Mouse (Mus musculus) gastrocnemius, postnatal 14 days (tissue): ENCODE measurements around the gene Ccl4. TPM values are rescaled to one million over a fixed set of nuclear protein-coding genes. Genes with fewer than 3 reads are reported as not detected.
A peak's percentile ranks its signal among the peaks of the same experiment; 100 is the strongest.

Experiments used
- DNase-seq: peaks from one replicate; pipeline ENCODE4 v3.0.0; 2021; ENCODE audit warnings: mixed read lengths
- intact Hi-C: fragments of 180-260 bp; cut with DNase I; formaldehyde crosslinking; loops from one replicate; pipeline ENCODE4 v1.15.1; 2025; ENCODE audit warnings: low total_unique reads
- long read RNA-seq, 2 experiments: library from polyadenylated mRNA; stranded (forward); transcript quantifications; one replicate each; pipeline ENCODE4 v2.0.0; 2021
- total RNA-seq, 2 experiments: library from RNA; stranded (reverse); gene quantifications; 2 replicates each; pipeline ENCODE4 v1.2.3; 2021

Gene Ccl4
- total RNA-seq: not detected
- long read RNA-seq, experiment 1: 0 reads
- long read RNA-seq, experiment 2: 0 reads

DNA sequence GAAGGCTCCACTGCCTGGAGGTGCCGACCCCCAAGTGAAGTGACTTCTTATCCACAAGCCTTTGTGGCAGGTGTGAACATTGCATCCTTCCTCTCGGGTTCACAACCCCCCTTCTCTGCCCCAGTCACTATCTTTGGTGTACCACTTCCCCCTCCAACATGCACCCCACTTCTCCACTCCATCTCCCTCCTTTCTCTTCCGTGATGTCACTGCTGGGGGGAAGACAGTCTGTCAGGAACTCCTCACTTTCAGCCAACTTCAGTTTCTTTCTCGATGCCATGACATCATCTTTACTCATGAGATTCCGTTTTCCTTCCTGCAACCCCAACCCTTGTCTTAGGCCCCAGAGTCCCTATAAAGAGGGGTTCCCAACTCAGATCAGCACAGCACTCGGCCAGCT lies at the start of gene Ccl4:
Gene Ccl4 (plus strand): TSS at position 381 of the 400 bp plus-strand sequence.
- intact Hi-C loops: no loop called here
- no peak for DNase-seq

DNA sequence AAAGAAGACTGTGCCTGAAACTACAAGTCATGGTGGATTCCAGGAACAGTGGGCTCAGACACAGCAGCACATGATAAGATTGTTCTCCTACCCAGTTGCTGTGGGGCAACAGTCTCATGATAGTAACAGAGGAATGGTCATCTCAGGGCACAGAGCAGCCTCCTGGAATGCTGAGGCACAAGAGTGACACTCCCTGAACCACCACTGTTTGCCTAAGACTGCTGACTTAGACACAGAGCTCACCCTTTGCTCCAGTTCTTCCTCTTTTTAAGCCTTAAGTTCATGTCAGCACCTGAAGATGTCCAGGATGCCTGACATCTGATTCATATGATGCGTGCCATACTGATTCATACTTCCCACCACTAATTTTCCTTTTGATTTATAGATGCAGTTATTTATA lies 45.8 kb upstream of the Ccl4 start:
- intact Hi-C loops: no loop called here
- DNase-seq: no peak

DNA sequence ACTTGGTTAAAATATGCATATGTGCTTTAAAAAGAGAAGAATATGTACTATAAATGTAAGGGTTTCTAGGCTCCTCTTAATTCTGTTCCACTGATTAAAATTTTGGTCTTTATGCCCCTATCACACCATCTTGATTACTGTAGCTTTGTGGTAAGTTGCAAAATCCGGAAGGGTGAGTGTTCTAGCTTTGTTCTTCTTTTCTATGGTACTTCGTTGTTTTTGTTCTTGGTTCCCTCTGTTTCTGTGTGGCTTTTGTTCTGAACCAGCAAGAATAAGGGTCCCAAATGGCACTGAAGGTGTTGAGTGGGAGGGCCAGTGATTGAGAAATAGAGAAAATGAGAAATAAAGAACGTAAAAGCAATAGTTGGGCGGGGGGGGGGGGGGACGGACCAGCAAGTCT lies 44.1 kb upstream of the Ccl4 start:
- intact Hi-C loops: no loop called here
- no peak for DNase-seq

DNA sequence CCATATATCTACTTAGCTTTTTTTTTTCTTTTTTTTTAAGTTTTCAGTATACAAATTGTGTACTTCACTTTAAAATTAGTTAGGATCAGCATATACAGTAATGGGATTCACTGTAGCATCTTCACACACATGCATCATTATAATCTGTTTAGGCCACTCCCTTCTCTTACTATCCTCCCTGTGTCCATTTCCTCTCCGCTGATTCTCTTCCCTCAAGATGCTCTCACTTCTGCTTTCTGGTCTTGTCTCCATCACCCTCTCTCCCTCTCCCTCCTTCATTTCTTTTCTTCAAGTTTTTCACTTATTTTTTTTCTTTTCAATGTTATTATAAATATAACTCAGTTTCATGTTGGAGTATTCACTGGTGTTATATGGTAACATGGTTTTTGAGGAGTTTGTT lies 43.3 kb upstream of the Ccl4 start:
- intact Hi-C loops: no loop called here
- DNase-seq: no peak

DNA sequence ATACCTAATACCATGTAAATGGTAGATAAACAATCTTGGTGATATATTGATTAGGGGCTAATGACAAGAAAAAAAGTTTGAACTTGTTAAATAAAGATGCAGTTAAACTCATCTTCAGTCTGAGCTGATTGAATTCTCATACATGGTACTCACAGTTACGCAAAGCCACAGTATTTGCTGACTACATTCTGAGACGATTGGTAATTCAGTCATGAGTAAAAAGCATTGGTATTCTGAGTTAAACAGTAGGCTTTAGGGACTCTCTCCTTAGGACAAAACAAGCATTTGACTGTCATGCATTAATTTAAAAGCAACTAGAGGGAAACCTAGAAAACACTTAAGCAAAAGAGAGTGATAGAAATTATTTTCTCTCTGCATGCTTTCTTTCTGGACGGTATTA lies 38.8 kb upstream of the Ccl4 start:
- intact Hi-C loops: no loop called here

DNA sequence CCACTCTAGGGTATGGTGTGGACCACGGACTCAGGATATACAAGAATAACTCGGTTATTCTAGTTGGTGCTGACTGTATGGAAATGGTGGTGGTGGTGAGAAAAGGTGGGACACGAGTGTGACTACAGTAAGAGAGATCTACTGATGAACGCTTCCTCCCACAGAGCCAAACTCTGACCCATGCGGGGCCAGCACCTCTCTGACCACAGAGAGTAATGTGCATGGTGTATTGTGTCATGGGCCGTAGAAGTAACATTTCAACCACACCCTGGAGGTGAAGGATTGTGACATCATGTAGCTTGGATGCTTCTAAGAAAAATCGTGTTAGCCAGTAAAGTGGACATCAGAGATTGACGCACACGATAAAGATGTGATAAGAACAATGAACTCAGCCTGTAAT lies 33.6 kb upstream of the Ccl4 start:
- DNase-seq: no peak
- intact Hi-C loops: no loop called here

More for the DNA sequence above, 38.8 kb upstream of the Ccl4 start:
- no peak for DNase-seq

DNA sequence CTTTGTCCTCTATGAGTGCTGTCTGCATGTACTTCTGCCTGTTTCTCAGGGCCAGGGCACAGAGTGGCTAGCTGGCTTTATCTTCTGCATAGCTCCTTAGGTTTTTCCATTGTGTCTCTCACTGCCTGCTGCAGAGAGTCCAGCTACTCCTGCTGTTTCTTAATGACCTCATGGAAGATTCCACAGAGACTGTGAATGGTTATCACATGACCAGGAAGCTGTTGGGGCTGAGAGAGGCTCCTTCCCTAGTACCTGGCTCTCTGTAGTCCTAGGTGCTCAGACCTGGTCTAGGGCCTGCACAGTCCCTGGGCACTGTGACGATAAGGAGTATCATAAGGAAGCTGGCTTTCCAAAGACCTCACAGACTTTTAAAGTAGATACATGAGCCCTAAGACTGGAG lies 31.8 kb upstream of the Ccl4 start:
- DNase-seq: no peak
- intact Hi-C loops: no loop called here

DNA sequence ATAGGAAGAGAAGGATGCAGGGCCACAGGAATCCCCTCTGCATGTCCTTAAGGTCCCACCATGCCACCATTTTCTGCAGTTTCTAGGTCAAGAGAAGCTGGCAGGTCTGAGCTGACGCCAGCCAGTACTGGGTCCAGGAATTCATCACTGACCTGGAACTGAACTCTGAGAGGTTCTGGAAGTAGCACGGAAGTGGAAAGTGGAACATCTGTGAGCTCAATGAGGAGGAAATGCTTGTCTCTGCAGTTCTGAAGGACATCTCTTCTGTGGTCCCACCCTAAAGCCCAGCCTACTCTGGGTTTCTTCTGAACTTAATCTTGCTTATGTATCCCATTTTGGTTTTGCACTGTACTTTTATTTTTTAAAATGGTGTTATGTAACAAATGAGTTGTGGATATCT lies 31.3 kb upstream of the Ccl4 start:
- DNase-seq: no peak
- intact Hi-C loops: no loop called here

DNA sequence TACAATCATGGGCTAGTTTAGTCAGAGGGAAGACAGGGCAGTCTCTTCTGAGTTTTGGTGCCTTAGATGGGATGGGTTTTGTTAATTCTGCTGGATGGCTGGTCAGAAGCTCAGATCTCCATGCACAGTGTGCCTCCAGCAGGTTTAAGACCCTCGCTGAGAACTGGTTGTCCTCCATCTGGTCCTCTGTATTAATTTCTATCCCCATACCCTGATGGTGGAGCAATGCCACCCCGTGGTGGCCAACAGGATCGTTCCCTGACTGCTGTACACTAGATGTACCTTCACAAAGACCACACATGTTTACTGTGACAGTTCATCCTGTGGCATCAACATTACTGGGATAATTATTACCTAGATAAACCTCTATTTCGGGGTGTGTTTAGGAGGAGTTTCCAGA lies 29.6 kb upstream of the Ccl4 start:
- intact Hi-C loops: no loop called here
- peak; percentile 15 for DNase-seq

DNA sequence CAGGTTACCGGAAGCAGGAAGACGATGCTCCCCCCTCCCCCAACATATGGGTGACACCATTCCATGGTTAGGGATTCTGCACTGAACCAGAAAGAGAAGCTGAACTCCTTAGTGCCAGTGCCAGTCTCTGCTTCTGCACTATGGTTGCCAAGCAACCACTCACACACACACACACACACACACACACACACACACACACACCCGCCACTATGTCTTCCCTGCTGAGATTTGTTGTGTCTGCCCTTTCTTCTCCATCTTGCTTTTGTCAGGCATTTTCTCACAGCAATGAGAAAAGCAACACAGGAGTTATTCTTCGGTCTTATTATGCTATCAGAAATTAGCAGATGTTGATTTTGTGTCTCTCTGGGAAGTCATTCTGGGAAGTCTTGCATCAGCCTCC lies 28.0 kb upstream of the Ccl4 start:
- DNase-seq: no peak
- intact Hi-C loops: no loop called here

DNA sequence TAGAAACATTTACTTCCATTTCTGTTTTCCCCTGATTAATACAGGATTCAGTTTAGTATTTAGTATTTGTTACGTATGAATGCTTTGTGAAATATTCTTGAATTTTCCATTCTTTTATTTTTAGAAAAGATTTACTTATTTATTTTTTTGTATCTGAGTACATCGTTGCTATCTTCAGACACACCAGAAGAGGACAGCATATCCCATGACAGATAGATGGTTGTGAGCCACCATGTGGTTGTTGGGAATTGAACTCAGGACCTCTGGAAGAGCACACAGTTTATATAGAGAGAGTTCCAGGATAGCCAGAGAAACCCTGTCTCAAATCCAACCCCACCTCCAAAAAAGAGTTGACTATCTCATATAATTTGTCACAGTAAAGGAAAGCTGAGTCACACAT lies 27.5 kb upstream of the Ccl4 start:
- intact Hi-C loops: no loop called here

DNA sequence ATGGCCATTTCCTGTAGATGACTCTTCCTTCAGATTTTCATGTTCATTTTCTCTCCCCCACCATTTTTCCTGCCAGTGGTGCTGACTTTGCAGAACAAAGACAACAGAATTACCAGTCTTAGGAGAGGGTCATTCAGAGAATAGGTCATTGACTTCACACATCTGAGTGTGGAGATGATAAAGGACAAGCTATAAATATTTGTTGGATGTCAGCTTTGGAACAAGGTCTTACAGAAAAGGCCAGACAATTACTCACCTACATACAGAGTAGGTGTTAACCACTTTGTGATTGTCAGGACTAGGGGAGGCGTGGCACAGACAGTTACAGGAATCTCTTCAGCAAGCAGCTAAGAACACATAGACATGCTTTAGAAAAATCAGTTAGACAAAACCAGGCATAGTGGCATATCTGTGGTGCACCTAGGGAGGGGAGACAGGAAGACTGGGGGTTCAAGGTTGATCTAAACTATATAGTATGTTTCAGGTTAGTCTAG lies 25.6 kb upstream of the Ccl4 start:
- no peak for DNase-seq
- intact Hi-C loops: no loop called here

More for the DNA sequence above, 27.5 kb upstream of the Ccl4 start:
- no peak for DNase-seq

DNA sequence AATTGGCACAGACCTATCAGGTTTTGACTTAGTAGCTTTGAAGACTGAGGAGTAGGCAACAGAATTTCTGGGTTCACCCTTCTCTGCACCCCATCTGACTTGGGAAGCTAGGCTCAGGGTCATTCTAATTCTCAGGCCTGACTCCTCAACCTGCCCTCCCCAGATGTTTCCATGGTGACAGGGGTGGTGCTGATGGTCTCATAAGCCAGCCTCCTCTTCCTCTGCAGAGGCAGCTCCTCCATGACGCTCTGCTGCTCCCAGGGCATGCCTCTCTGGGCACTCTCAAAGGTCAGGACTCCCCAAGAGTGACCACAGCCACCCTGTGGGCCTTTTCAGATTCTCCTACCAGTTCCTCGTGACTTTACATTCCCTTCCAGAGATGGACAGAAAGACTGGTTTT lies 23.4 kb upstream of the Ccl4 start:
- no peak for DNase-seq
- intact Hi-C loops: no loop called here

DNA sequence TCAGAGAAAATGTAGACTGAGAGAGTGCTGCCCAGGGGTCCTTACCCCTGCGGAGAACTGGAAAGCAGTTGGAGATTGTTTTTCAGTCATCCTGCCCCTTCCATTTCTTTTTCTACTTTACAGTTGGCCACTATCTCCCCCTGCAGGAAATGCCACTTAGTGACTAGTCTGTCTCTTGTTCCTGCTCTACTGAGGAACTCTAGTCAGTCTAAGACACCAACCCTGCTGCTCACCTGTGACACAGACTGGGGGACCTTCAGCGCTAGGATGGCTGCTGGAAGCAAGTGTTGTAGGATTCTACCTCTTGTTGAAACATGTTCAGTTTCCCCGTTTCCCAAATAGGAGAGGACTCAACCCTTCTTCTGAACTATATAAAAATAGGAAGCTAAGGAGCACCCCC lies 22.9 kb upstream of the Ccl4 start:
- intact Hi-C loops: no loop called here
- DNase-seq: no peak

DNA sequence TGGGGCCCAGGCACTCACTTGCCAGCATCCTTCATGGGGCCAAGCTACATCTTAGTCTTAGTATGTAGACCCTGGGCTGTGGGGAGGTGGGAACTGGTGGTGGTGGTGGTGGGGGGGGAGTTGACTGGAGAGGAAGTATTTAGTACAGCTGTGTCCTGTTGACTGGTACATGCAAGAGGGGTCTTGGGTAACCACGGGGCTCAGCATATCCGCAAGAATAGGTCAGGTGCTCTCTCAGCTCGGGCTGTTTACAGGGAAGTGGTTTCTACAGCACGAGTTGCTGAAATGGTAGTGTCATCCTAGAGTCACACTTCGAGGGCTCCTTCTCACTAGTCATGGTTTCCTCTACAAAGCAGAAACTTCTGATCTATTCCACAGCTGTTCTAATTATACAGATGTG lies 22.2 kb upstream of the Ccl4 start:
- intact Hi-C loops: no loop called here
- DNase-seq: no peak

DNA sequence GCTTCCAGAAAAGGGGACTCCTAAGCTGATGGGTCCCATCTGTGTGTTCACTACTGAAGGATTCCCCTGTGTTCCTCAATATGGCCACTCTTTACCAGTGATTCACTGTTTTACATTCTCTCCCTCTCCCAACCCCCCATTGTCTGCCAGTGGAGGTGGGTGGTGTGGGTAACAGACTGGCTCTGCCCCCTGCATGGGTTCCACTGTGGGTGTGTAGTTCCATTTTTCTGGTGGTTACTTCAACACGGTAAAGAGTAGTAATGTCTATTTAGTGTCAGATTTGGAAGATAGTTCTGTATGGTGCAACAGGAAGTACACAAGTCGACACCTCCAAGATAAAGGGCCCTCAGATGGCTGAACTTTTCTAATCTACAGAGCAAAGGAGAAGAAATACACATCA lies 21.2 kb upstream of the Ccl4 start:
- no peak for DNase-seq
- intact Hi-C loops: no loop called here

DNA sequence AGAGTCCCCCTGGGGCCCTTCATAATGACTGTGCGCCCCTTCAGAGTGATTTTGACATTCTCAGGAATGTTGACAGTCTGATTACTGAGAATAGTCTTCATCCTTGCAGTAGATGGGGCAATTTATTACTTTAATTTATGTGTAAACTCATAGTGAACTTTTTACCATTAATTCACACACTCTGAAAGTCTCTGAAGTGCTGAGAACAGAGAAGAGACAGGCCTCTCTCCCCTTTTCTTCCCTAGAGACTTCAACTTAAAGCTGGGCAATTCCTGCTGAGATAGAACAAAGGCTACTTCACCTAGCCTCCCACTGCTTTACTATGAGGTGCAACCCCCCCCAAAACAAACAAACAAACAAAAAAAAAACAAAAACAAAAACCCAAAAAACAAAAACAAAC lies 16.9 kb upstream of the Ccl4 start, which contains the start of gene Rpl9-ps1:
Gene Rpl9-ps1 (minus strand): TSS at position 101 of the 400 bp plus-strand sequence.
- intact Hi-C loops: no loop called here
- no peak for DNase-seq

DNA sequence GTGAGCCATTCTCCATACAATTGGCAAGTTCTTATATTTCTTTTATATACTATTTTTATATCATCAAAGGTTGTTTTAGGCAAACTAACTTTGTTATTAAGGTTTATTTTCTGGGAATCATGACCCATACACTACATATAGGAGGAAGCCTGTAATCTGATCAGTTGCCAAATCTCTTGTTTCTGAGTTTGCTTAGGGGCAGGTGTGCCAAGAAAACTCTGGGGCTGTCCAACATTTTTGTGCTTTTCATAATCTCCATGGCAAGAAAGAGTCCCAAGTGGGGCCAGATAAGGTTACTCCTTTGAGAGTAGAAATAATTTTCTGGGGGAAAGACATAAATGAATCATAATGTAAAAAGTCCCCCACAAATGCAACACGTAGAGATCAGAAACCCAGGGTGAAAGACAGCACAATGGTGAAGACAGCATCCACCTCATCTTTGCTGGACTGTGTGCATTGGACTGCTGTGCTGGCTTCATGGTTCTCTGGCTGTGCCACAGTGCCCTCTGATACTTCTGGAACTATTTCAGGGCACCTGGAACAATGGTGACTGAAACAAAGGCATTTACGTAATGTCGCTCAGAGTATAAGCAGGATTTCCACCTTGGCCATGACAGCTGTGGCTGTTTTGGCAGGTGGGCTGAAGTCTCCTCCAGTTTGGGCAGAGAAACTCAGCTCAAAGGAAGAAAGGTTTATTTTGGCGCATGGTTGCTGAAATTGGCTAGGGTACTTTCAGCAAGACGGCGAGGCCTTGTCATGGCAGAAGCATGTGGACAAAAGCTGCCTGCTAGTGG lies 15.8 kb upstream of the Ccl4 start:
- no peak for DNase-seq
- intact Hi-C loops: no loop called here

DNA sequence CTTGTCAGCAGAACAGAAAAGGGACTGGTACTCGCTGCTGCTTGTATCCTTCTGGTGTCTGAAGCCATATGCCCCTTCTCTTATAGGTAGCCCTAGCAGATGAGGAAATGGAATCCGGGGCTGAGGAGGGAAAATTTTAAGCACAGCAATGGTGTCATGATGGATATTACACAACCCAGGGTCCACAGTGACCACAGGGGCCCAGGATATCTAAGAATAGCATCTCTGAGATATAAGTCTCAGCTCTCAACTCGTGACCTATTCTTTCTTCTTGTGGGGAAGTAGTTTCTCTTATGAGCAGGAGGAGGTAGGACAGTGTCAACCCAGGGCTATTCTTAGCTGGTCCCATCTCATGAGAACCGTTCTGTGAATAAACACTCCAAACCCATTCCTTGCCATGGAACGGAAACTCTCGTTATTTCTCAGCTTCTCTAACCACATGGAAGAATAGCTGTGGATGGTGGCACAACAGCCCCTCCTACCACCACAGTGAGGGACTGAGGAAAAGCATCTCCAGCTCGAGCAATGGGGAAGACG lies 13.0 kb upstream of the Ccl4 start, which contains the start of gene Ccl3:
Gene Ccl3 (minus strand): TSS at position 51 of the 537 bp plus-strand sequence.
- DNase-seq: no peak
- intact Hi-C loops: no loop called here

DNA sequence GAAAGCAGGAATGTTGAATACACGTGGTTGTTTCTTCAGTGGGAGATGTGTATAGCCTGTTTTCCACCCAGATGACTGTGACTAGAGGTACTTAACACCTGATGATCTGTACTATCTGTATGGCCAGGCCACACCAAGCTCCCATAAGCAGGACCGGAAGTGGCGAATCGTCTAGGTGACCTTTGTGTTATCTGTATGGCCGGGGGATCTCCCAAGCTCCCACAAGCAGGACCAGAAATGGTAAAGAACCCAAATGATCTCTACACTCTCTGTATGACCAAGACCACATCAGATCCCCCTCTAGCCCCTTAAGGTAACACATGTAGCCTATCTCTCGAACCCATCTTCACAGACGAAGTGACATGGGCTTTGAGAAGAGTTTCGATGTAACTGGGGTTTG lies 7.8 kb upstream of the Ccl4 start:
- intact Hi-C loops: no loop called here
- DNase-seq: no peak

DNA sequence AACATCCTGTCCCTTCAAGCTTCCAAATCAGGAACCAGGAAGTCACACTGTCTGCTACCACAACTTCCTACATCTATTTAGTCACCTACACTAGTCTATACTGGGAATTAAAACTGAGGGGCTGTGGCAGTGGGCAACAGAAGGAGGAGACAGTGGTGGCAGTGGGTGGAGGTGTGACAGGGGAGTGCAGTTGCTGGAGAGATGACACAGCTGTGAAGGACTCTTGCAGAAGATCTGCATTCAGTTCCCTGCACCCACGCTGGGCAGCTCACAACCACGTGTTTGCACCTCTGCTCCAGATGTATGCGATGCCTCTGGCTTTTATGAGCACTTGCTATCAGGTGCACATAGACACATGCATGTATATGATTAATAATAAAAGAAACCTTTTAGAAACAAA lies 4.9 kb upstream of the Ccl4 start:
- no peak for DNase-seq
- intact Hi-C loops: no loop called here
